12 mouse cellular contexts compared by ENCODE assay signal in genomic region chr4:117665531-117665930, GRCm38 (mm10). TPM values are rescaled to one million over a fixed set of nuclear protein-coding genes. Genes with fewer than 3 reads are reported as not detected.
DNase-seq lines count a peak whose midpoint lies in the region; ATAC-seq and TF ChIP-seq lines count a peak whose summit lies in the region.
"Had no signal": no experiment of that assay in that cellular context is flagged by ENCODE, and none has a peak within 500 bp of the region (broad histone marks: within the 10 kb centered on the region; RNA-seq: fewer than 3 reads in every experiment).

No protein-coding gene starts in this region.

- H3K27ac ChIP-seq in forebrain, embryonic 13.5 days = no peak overlapping the region
- H3K27ac ChIP-seq in forebrain, embryonic 12.5 days = no peak overlapping the region
- H3K27ac ChIP-seq in hindbrain, postnatal 0 days = no peak overlapping the region
- H3K27ac ChIP-seq in liver, embryonic 11.5 days (ENCODE audit: low read depth, low read length) = no peak overlapping the region
- H3K27ac ChIP-seq: embryonic facial prominence, embryonic 12.5 days; intestine, embryonic 15.5 days; limb, embryonic 13.5 days; macrophage had no signal

- 0 out of 2 replicates have a peak, but pooled peaks cover 9% of the 10 kb centered on the region for H3K36me3 ChIP-seq in forebrain, embryonic 13.5 days (ENCODE audit: poor library complexity, severe bottlenecking)
- peaks cover 3% of the 10 kb centered on the region; the same call in 1 of the 2 replicates for H3K36me3 ChIP-seq in forebrain, embryonic 12.5 days (replicated peaks)
- H3K36me3 ChIP-seq in hindbrain, postnatal 0 days (ENCODE audit: insufficient read depth, low read length) = no peaks in the 10 kb centered on the region; the same call in 1 of the 2 replicates
- H3K36me3 ChIP-seq in liver, embryonic 11.5 days (ENCODE audit: control insufficient read depth, insufficient read depth, low read length) = no peaks in the 10 kb centered on the region
- H3K36me3 ChIP-seq: intestine, embryonic 15.5 days had no signal

- ATAC-seq in forebrain, embryonic 13.5 days = peak; percentile 60
- ATAC-seq in forebrain, embryonic 12.5 days (ENCODE audit: low FRiP score) = no peak
- peak; percentile 62; the same call in 1 of the 2 replicates for ATAC-seq in hindbrain, postnatal 0 days
- no peak for ATAC-seq in liver, embryonic 11.5 days (replicated peaks; ENCODE audit: low FRiP score)
- ATAC-seq: intestine, embryonic 15.5 days had no signal

- WGBS in forebrain, embryonic 13.5 days = 46% methylated on average over 7 of the region's 7 CpGs
- 62% methylated on average over 7 of the region's 7 CpGs for WGBS in forebrain, embryonic 12.5 days
- WGBS in hindbrain, postnatal 0 days = 37% methylated on average over 7 of the region's 7 CpGs
- WGBS in liver, embryonic 11.5 days = 88% methylated on average over 7 of the region's 7 CpGs

- no peaks in the 10 kb centered on the region for H3K27me3 ChIP-seq in forebrain, embryonic 13.5 days
- no peaks in the 10 kb centered on the region for H3K27me3 ChIP-seq in forebrain, embryonic 12.5 days
- no peaks in the 10 kb centered on the region for H3K27me3 ChIP-seq in hindbrain, postnatal 0 days (ENCODE audit: insufficient read depth, low read length)
- H3K27me3 ChIP-seq in liver, embryonic 11.5 days (replicated peaks; ENCODE audit: control insufficient read depth, insufficient read depth, low read length) = no peaks in the 10 kb centered on the region
- H3K27me3 ChIP-seq: embryonic facial prominence, embryonic 12.5 days; intestine, embryonic 15.5 days; limb, embryonic 13.5 days had no signal

- no peaks in the 10 kb centered on the region for H3K9me3 ChIP-seq in forebrain, embryonic 13.5 days (replicated peaks)
- no peaks in the 10 kb centered on the region for H3K9me3 ChIP-seq in forebrain, embryonic 12.5 days
- no peaks in the 10 kb centered on the region for H3K9me3 ChIP-seq in hindbrain, postnatal 0 days (ENCODE audit: low read length)
- H3K9me3 ChIP-seq in liver, embryonic 11.5 days (ENCODE audit: control insufficient read depth, low read length) = no peaks in the 10 kb centered on the region
- H3K9me3 ChIP-seq: embryonic facial prominence, embryonic 12.5 days; intestine, embryonic 15.5 days; limb, embryonic 13.5 days had no signal

- peaks cover 15% of the 10 kb centered on the region for H3K4me1 ChIP-seq in forebrain, embryonic 13.5 days
- H3K4me1 ChIP-seq in forebrain, embryonic 12.5 days = peaks cover 7% of the 10 kb centered on the region
- no peaks in the 10 kb centered on the region for H3K4me1 ChIP-seq in hindbrain, postnatal 0 days (ENCODE audit: insufficient read depth, low read length)
- H3K4me1 ChIP-seq in liver, embryonic 11.5 days (replicated peaks; ENCODE audit: control insufficient read depth, insufficient read depth, low read length) = no peaks in the 10 kb centered on the region
- H3K4me1 ChIP-seq: embryonic facial prominence, embryonic 12.5 days; intestine, embryonic 15.5 days had no signal

- TF ChIP-seq CTCF in hindbrain, postnatal 0 days (IDR thresholded peaks at IDR 0.05; ENCODE audit: low read depth) = no peak

- peak; percentile 49 for DNase-seq in lung, postnatal 10 days
- no peak for DNase-seq in lung, postnatal 25 days (ENCODE audit: low spot score)
- peak; percentile 88 for DNase-seq in cerebellum, postnatal 14 days
- DNase-seq in hindbrain, postnatal 0 days (ENCODE audit: low spot score) = peak; percentile 75
- no peak for DNase-seq in T-cell, adult 2 months (ENCODE audit: low spot score)
- no peak for DNase-seq in liver, embryonic 11.5 days (ENCODE audit: low spot score)

- no peak overlapping the region for H3K9ac ChIP-seq in forebrain, embryonic 13.5 days
- no peak overlapping the region for H3K9ac ChIP-seq in forebrain, embryonic 12.5 days
- H3K9ac ChIP-seq in hindbrain, postnatal 0 days (replicated peaks; ENCODE audit: low read length) = no peak overlapping the region
- no peak overlapping the region for H3K9ac ChIP-seq in liver, embryonic 11.5 days (ENCODE audit: low read depth, low read length)
- H3K9ac ChIP-seq: embryonic facial prominence, embryonic 12.5 days; intestine, embryonic 15.5 days; limb, embryonic 13.5 days had no signal

- H3K4me3 ChIP-seq in forebrain, embryonic 13.5 days = no peak overlapping the region
- H3K4me3 ChIP-seq in forebrain, embryonic 12.5 days (replicated peaks) = no peak overlapping the region
- H3K4me3 ChIP-seq in hindbrain, postnatal 0 days (ENCODE audit: low read length) = no peak overlapping the region
- H3K4me3 ChIP-seq in liver, embryonic 11.5 days (ENCODE audit: low read depth, low read length) = no peak overlapping the region
- H3K4me3 ChIP-seq: embryonic facial prominence, embryonic 12.5 days; intestine, embryonic 15.5 days; limb, embryonic 13.5 days had no signal

- no peak overlapping the region for H3K4me2 ChIP-seq in forebrain, embryonic 13.5 days
- H3K4me2 ChIP-seq in forebrain, embryonic 12.5 days = no peak overlapping the region
- H3K4me2 ChIP-seq in hindbrain, postnatal 0 days (ENCODE audit: low read depth, low read length) = no peak overlapping the region
- no peak overlapping the region for H3K4me2 ChIP-seq in liver, embryonic 11.5 days
- H3K4me2 ChIP-seq: embryonic facial prominence, embryonic 12.5 days; intestine, embryonic 15.5 days; limb, embryonic 13.5 days had no signal

RNA-seq across cellular contexts. Expression of gene Dmap1, which starts 16.5 kb away (rescaled TPM):
- 73.6 and 76.7 TPM in 2 replicates for polyA plus RNA-seq in forebrain, embryonic 13.5 days (2015; fragmentation: Nextera tagmentation; extraction: Ambion mirVana)
- 73.1 and 76.4 TPM in 2 replicates for polyA plus RNA-seq in forebrain, embryonic 12.5 days (2016; fragmentation: Nextera tagmentation; extraction: Ambion mirVana)
- 67.5 and 75.5 TPM in 2 replicates for total RNA-seq in hindbrain, postnatal 0 days (2014; rRNA removed)
- polyA plus RNA-seq in hindbrain, postnatal 0 days (2015; fragmentation: Nextera tagmentation; extraction: Ambion mirVana) = 76.5 and 81.4 TPM in 2 replicates
- polyA plus RNA-seq in liver, embryonic 11.5 days (2014; fragmentation: Nextera tagmentation; extraction: Ambion mirVana) = 56.7 and 59.0 TPM in 2 replicates

RNA-seq across cellular contexts. Expression of gene Gm12845, which starts 58.7 kb away (rescaled TPM):
- polyA plus RNA-seq in forebrain, embryonic 13.5 days (2015; fragmentation: Nextera tagmentation; extraction: Ambion mirVana) = not detected in 2 replicates
- polyA plus RNA-seq in forebrain, embryonic 12.5 days (2016; fragmentation: Nextera tagmentation; extraction: Ambion mirVana) = not detected in 2 replicates
- not detected in 2 replicates for total RNA-seq in hindbrain, postnatal 0 days (2014; rRNA removed)
- polyA plus RNA-seq in hindbrain, postnatal 0 days (2015; fragmentation: Nextera tagmentation; extraction: Ambion mirVana) = not detected in 2 replicates
- not detected in 2 replicates for polyA plus RNA-seq in liver, embryonic 11.5 days (2014; fragmentation: Nextera tagmentation; extraction: Ambion mirVana)
- polyA plus RNA-seq: embryonic facial prominence, embryonic 12.5 days; intestine, embryonic 15.5 days; limb, embryonic 13.5 days; macrophage had no signal

Comparison
In these comparisons a context has a peak if more than half of its experiments do, and no peak if none do; other contexts are left out.
1. ATAC-seq: peak in forebrain, embryonic 13.5 days (single experiment) and hindbrain, postnatal 0 days (single experiment); none in forebrain, embryonic 12.5 days (single experiment) and liver, embryonic 11.5 days (single experiment).
2. DNase-seq: peak in lung, postnatal 10 days (single experiment), cerebellum, postnatal 14 days (2 of 2) and hindbrain, postnatal 0 days (single experiment); none in lung, postnatal 25 days (single experiment), T-cell, adult 2 months (single experiment) and liver, embryonic 11.5 days (single experiment).